Mouse (Mus musculus) embryonic fibroblast, embryonic 13.5 days (primary cell): ENCODE measurements around the gene Daam1. TPM values are rescaled to one million over a fixed set of nuclear protein-coding genes. Genes with fewer than 3 reads are reported as not detected.

Source experiments
- H3K27ac ChIP-seq: 2 replicates; pipeline ENCODE4 v1.5.1; 2012; ENCODE audit warnings: low read length, control low read depth, inconsistent platforms; ENCODE audit not compliant: insufficient read depth
- H3K4me1 ChIP-seq: 2 replicates; pipeline ENCODE4 v1.6.1; 2011; ENCODE audit warnings: low read length; ENCODE audit not compliant: control insufficient read depth, insufficient read depth
- H3K4me3 ChIP-seq: 2 replicates; pipeline ENCODE4 v1.5.1; 2011; ENCODE audit warnings: mild to moderate bottlenecking, control low read depth, low read length; ENCODE audit not compliant: insufficient read depth
- CTCF ChIP-seq: IDR thresholded peaks from 2 replicates; pipeline ENCODE4 v1.5.1; 2011; ENCODE audit warnings: mild to moderate bottlenecking, control low read depth, low read length, moderate library complexity, borderline replicate concordance; ENCODE audit not compliant: insufficient read depth
- POLR2A ChIP-seq: IDR thresholded peaks from 2 replicates; pipeline ENCODE4 v1.6.1; 2011; ENCODE audit warnings: low read depth, mild to moderate bottlenecking, control low read depth, low read length, moderate library complexity
- polyA plus RNA-seq: library from polyadenylated mRNA; stranded (reverse); fragments of >200 nt; gene quantifications from 2 replicates; pipeline ENCODE4 v1.2.4, GENCODE M21; 2011; ENCODE audit warnings: low read depth; ENCODE audit not compliant: missing spikeins, insufficient read length

Daam1 gene
- polyA plus RNA-seq, 1 experiment: 23.8 TPM

DNA sequence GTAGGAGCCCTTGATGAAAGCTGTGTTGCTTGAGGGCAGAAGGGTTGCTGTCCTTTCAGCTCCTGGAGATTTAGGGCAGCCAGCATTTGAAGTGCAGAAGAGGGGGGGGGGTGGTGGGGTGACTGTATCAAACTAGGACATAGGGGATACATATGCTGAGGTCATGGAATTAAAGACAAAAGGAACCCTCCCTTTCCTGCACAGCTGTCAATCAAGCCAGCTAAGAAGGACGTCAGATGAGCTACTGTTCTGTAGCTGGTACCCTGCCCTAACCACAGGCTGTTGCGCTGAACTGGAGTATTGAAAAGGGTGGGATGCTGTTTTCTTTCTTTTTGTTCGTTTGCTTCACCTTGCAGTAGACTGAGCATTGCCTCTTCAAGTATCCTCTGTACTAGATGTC is 89.1 kb downstream of the Daam1 start:
- Histone ChIP-seq H3K4me3 (no peak overlapping the region), H3K27ac (no peak overlapping the region), H3K4me1 (no peaks in the 10 kb centered on the region)
- TF ChIP-seq CTCF (no peak), POLR2A (no peak)

DNA sequence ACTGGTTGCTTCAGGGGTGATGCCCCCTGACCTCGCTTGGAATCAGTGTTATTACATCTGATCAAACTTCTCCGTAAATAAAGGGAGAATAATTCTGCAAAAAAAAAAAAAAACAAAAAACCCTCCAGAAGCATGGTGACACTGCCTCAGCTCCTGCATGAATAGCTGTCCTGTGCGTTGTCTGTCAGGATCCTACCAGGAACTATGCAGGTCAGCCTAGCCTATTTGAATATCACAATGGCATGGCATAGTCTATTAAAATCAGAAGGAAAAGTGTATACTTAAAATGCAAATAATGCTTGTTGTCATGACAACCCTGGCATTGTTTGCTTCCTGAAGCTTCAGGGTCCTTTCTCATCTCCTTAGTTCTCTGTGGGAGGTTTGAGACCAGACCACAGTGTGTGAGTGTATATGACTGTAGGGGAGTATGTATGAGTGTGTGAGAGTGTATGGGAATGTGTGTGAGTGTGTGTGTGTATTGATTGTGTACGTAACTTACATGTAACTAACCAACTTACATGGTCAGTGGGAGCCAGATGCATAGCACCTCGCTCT is 92.0 kb downstream of the Daam1 start:
- no peak overlapping the region for H3K4me3 ChIP-seq
- TF ChIP-seq CTCF (no peak), POLR2A (no peak)
- H3K27ac ChIP-seq: no peak overlapping the region
- peaks cover 4% of the 10 kb centered on the region; the same call in 1 of the 2 replicates for H3K4me1 ChIP-seq

DNA sequence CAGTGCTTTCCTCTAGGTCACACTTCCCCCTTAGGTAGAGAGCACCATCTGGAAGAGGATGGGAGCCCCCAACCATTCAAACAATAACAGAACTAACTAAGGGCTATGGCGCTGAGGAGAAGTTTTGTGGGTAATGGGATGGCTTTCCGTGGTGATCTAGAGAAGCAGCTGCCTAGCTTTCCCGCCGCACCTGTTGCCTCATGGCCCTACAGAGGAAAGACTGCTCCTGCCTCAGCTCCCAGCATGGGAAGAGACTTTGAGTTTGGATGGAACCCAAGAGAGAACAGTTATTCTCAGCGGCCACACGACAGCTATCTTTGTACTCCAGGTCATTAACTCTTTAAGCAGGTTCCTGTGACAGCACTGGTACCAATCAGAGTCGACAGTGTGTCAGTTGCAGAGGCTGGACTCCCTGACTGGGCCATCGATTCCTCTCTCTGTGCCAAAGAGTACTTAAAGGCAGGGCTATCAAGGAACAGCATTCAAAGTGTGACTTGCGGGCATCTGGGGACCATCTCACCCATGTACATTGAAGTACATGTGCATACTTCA is 94.2 kb downstream of the Daam1 start:
- Histone ChIP-seq H3K4me1 (peaks cover 4% of the 10 kb centered on the region; the same call in 1 of the 2 replicates), H3K27ac (no peak overlapping the region), H3K4me3 (no peak overlapping the region)
- TF ChIP-seq CTCF: no peak
- TF ChIP-seq POLR2A: no peak

DNA sequence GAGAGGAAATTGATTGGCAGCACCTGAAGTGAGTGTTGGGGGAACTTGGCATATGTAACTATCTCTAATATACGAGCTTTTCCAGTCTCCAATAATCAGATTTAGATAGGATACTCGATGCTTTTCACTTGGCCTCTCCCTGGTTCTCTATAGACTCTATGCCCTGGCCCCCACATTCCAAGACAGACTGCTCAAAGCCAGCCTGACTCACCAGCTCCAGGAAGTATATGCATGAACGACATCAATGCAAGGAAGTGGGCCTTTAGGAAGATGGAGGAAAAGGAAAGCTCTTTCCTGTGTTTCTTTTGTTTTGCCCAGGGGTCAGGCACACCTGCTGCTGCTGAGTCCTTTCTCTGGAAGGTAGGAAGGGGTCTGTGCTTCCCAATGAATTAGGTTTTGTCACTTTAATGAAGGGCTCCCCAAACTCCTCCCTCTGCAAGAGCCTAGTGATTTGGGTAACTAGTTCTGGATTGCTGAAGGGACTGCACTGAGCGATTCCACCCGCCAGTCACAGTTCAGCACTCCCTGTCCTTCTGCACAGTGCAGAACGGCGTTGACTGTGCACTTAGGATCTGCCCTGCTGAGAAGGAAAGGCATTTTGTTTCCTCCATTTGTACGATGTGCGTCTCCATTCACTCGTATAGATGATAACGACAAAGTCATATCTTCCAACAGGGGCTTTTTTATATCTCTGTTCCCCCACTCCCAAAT is 95.3 kb downstream of the Daam1 start:
- H3K27ac ChIP-seq: no peak overlapping the region
- TF ChIP-seq POLR2A: no peak
- TF ChIP-seq CTCF: no peak
- H3K4me3 ChIP-seq: no peak overlapping the region
- peaks cover 4% of the 10 kb centered on the region; the same call in 1 of the 2 replicates for H3K4me1 ChIP-seq

DNA sequence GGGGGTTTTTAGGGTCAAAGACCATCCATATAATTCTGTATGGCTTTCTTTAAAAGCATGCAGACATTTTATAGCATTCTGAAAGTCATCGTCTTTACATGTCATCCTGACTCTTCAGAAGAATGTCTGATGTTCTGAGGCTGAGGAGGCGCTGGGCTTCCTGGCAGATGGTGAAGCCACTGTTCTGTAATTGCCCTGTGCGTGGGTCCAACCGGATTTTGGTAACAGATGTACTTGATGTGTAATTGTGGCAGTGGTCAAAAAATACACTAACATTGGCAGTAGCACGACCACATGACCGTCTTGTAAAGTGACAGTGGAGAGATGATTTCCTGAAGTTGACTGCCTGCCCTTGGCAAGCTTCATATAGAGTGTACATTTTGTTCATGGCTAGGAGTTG is 97.2 kb downstream of the Daam1 start:
- Histone ChIP-seq H3K27ac (no peak overlapping the region), H3K4me3 (no peak overlapping the region), H3K4me1 (peaks cover 4% of the 10 kb centered on the region; the same call in 1 of the 2 replicates)
- no peak for TF ChIP-seq CTCF
- TF ChIP-seq POLR2A: no peak

DNA sequence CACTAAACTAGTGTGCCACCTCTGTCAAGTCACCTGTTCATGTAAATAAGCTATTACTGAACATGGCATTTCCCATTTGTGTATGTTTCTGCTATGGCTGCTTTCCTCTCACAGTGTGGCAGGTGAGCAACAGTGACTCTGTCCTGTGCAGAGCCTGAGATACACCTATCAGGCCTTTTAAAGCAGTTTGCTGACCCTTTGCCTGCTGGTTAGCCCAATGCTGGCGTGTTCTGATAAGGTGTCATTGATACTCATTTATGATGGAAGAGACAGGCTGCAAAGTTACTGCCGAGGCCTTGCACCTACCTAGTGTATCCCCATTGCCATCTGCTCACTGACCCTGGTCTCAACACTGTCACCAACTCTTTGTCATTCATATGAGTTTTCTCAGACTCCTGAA is 99.0 kb downstream of the Daam1 start:
- Histone ChIP-seq H3K4me3 (no peak overlapping the region), H3K27ac (no peak overlapping the region), H3K4me1 (peaks cover 4% of the 10 kb centered on the region; the same call in 1 of the 2 replicates)
- TF ChIP-seq CTCF (no peak), POLR2A (no peak)

- TF ChIP-seq CTCF: no peak
- no peak for TF ChIP-seq POLR2A
- H3K4me3 ChIP-seq: no peak overlapping the region
- H3K4me1 ChIP-seq: peaks cover 3% of the 10 kb centered on the region; the same call in 1 of the 2 replicates
- no peak overlapping the region for H3K27ac ChIP-seq
Observed at GRCm38 (mm10) chr12:71932433-71933386, 101.8 kb downstream of the Daam1 start.

DNA sequence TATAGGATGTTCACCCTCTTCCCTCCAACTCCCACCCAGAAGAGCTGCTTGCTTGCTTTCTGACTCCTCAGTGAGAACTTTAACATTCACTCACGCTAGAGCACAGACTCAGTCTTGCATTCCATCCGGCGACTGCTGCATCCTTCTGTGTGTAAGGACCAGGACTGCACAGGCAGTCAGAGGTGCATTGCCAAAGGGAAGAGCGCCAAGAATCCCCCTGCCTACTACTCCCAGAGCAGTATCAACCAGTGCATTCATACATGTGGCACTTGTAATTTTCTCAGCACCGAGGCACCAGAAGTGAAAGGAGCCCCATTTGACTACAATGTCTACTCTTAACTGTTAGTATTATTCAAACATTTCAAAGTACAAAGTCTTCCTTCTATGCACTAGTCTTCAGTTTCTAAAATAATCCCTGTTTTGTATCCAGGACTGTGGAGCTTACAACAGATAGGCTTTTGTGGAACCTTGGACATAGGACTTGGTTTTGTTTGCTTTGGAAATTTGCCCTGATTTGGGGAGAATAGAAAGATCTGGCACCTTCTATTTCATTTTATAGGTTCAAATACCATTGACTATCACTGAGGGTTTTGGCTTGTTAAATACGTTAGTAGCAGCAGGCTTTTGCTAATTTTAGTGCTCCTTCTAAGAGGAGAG is 103.2 kb downstream of the Daam1 start:
- H3K4me3 ChIP-seq: no peak overlapping the region
- TF ChIP-seq POLR2A: no peak
- TF ChIP-seq CTCF: no peak
- H3K27ac ChIP-seq: no peak overlapping the region
- peaks cover 3% of the 10 kb centered on the region; the same call in 1 of the 2 replicates for H3K4me1 ChIP-seq

- TF ChIP-seq POLR2A: no peak
- TF ChIP-seq CTCF: no peak
- H3K4me3 ChIP-seq: no peak overlapping the region
Observed at GRCm38 (mm10) chr12:71936636-71937035, 105.8 kb downstream of the Daam1 start.

More at GRCm38 (mm10) chr12:71936636-71937035, 105.8 kb downstream of the Daam1 start:
- H3K27ac ChIP-seq: peak overlapping the region; percentile 76
- peaks cover 3% of the 10 kb centered on the region; the same call in 1 of the 2 replicates for H3K4me1 ChIP-seq
